Mouse (Mus musculus) inflammation-experienced regulatory T-cells, adult 6 months (primary cell): Measurements from ENCODE around the gene Eif3i. TPM values are rescaled to one million over a fixed set of nuclear protein-coding genes. Genes with fewer than 3 reads are reported as not detected.

ENCODE experiments used
- ATAC-seq: one replicate; pipeline ENCODE4 v1.8.0; 2017
- polyA plus RNA-seq, 3 experiments: library from polyadenylated mRNA; unstranded; fragments of 100-300 nt; shearing (Covaris generic); gene quantifications; one replicate each; pipeline ENCODE4 v1.2.1; 2017

Eif3i gene
- polyA plus RNA-seq, 3 experiments from 2014 or later: 335 to 403 (median 335) TPM

- ATAC-seq: peak; percentile 86
Observed at GRCm38 (mm10) chr4:129618786-129619691, 18.6 kb upstream of the Eif3i start, which contains the start of gene Iqcc. Gene Iqcc (minus strand): TSS chr4:129619099.

GRCm38 (mm10) chr4:129618031-129618430 is 17.6 kb upstream of the Eif3i start:
- no peak for ATAC-seq

- no peak for ATAC-seq
Observed at GRCm38 (mm10) chr4:129617121-129617641, 16.7 kb upstream of the Eif3i start.

- no peak for ATAC-seq
Observed at GRCm38 (mm10) chr4:129616631-129617030, 16.2 kb upstream of the Eif3i start.

GRCm38 (mm10) chr4:129615801-129616290 is 15.4 kb upstream of the Eif3i start:
- no peak for ATAC-seq

- ATAC-seq: no peak
Observed at GRCm38 (mm10) chr4:129614093-129614492, 13.6 kb upstream of the Eif3i start, which contains the start of gene Dcdc2b. Gene Dcdc2b (minus strand): TSS chr4:129614257.

GRCm38 (mm10) chr4:129610472-129610871 is 10.0 kb upstream of the Eif3i start:
- no peak for ATAC-seq

GRCm38 (mm10) chr4:129610026-129610425 is 9.6 kb upstream of the Eif3i start:
- peak; percentile 51 for ATAC-seq

- no peak for ATAC-seq
Observed at GRCm38 (mm10) chr4:129609139-129609631, 8.7 kb upstream of the Eif3i start.

- peak; percentile 92 for ATAC-seq
Observed at GRCm38 (mm10) chr4:129608426-129609025, 8.1 kb upstream of the Eif3i start.

- ATAC-seq: no peak
Observed at GRCm38 (mm10) chr4:129588865-129589264, 11.6 kb downstream of the Eif3i start.

GRCm38 (mm10) chr4:129586943-129587342 is 13.5 kb downstream of the Eif3i start:
- no peak for ATAC-seq

GRCm38 (mm10) chr4:129585773-129586172 is 14.7 kb downstream of the Eif3i start:
- ATAC-seq: no peak

- peak; percentile 55 for ATAC-seq
Observed at GRCm38 (mm10) chr4:129584884-129585608, 15.4 kb downstream of the Eif3i start.

GRCm38 (mm10) chr4:129584370-129584769 is 16.1 kb downstream of the Eif3i start:
- no peak for ATAC-seq

GRCm38 (mm10) chr4:129582251-129582650 is 18.2 kb downstream of the Eif3i start:
- no peak for ATAC-seq

GRCm38 (mm10) chr4:129580347-129580746 is 20.1 kb downstream of the Eif3i start:
- peak; percentile 76 for ATAC-seq

GRCm38 (mm10) chr4:129578466-129578865 is 22.0 kb downstream of the Eif3i start, which contains the start of gene Fam167b:
Gene Fam167b (minus strand): TSS chr4:129578549.
- no peak for ATAC-seq

GRCm38 (mm10) chr4:129577688-129578087 is 22.8 kb downstream of the Eif3i start:
- no peak for ATAC-seq

- ATAC-seq: no peak
Observed at GRCm38 (mm10) chr4:129576863-129577491, 23.5 kb downstream of the Eif3i start.

GRCm38 (mm10) chr4:129575171-129575844 is 25.1 kb downstream of the Eif3i start:
- peak; percentile 77 for ATAC-seq
